Mouse (Mus musculus) ES-E14 (cell line): ENCODE data around the gene Gucy2e. TPM values are rescaled to one million over a fixed set of nuclear protein-coding genes. Genes with fewer than 3 reads are reported as not detected.

Experiments
- DNase-seq: peaks from one replicate; pipeline ENCODE4 v3.0.0-alpha.2; 2013; ENCODE audit warnings: low read depth, low spot score
- H3K27ac ChIP-seq: 2 replicates; pipeline ENCODE4 v1.5.1; 2012; ENCODE audit warnings: low read depth, mild to moderate bottlenecking, low read length, moderate library complexity, mixed read lengths; ENCODE audit not compliant: poor library complexity, insufficient read depth, severe bottlenecking
- H3K36me3 ChIP-seq: 2 replicates; pipeline ENCODE4 v1.6.1; 2012; ENCODE audit warnings: mild to moderate bottlenecking, low read length, moderate library complexity, mixed read lengths; ENCODE audit not compliant: control insufficient read depth, poor library complexity, insufficient read depth, severe bottlenecking
- H3K4me1 ChIP-seq, 2 experiments: fragments of 150-350 bp in 1 of 2; sonication (generic) in 1 of 2; 2 replicates each; pipeline ENCODE4 v1.6.1; 2012; ENCODE audit warnings: low read length in 2 of 2, mild to moderate bottlenecking in 1 of 2, mixed read lengths in 1 of 2; ENCODE audit not compliant: control insufficient read depth in 2 of 2, insufficient read depth in 2 of 2, poor library complexity in 1 of 2
- H3K4me3 ChIP-seq, 2 experiments: fragments of 150-350 bp in 1 of 2; sonication (generic) in 1 of 2; 2 replicates each; pipeline ENCODE4 v1.5.1; 2012; ENCODE audit warnings: low read length in 2 of 2, low read depth in 1 of 2, mild to moderate bottlenecking in 1 of 2, mixed read lengths in 1 of 2; ENCODE audit not compliant: insufficient read depth in 1 of 2, poor library complexity in 1 of 2, severe bottlenecking in 1 of 2
- H3K9ac ChIP-seq: 2 replicates; pipeline ENCODE4 v1.6.1; 2012; ENCODE audit warnings: low read depth, mild to moderate bottlenecking, low read length, mixed read lengths; ENCODE audit not compliant: poor library complexity, insufficient read depth, severe bottlenecking
- H3K9me3 ChIP-seq: fragments of 150-350 bp; sonication (generic); 2 replicates; pipeline ENCODE4 v1.6.1; 2012; ENCODE audit warnings: low read depth, mild to moderate bottlenecking, low read length; ENCODE audit not compliant: control insufficient read depth, insufficient read depth
- CHD2 ChIP-seq: IDR thresholded peaks from 2 replicates; pipeline ENCODE4 v1.6.1; 2014; ENCODE audit warnings: mild to moderate bottlenecking, low read depth, low read length, inconsistent platforms
- HCFC1 ChIP-seq: IDR thresholded peaks from 2 replicates; pipeline ENCODE4 v1.6.1; 2012; ENCODE audit warnings: low read length, inconsistent platforms, borderline replicate concordance; ENCODE audit not compliant: insufficient read depth
- MAFK ChIP-seq: IDR thresholded peaks from 2 replicates; pipeline ENCODE4 v1.6.1; 2014; ENCODE audit warnings: mild to moderate bottlenecking, low read depth, low read length, inconsistent platforms; ENCODE audit not compliant: insufficient read depth
- ZC3H11A ChIP-seq: IDR thresholded peaks from 2 replicates; pipeline ENCODE4 v1.6.1; 2012; ENCODE audit warnings: low read depth, mild to moderate bottlenecking, inconsistent platforms, low read length, borderline replicate concordance
- ZNF384 ChIP-seq: IDR thresholded peaks from 2 replicates; pipeline ENCODE4 v1.6.1; 2012; ENCODE audit warnings: low read depth, low read length, inconsistent platforms
- in situ Hi-C, 2 experiments: fragments of 600-800 bp; cut with MboI; formaldehyde crosslinking; loops; one replicate each; pipeline ENCODE4 v1.15.1; 2025; ENCODE audit warnings: low sequenced_read_pairs in 2 of 2, inconsistent platforms in 1 of 2; ENCODE audit not compliant: unreplicated experiment in 2 of 2
- total RNA-seq: library from RNA; depleted of rRNA; stranded (reverse); fragments of 300-350 nt; gene quantifications from 2 replicates; pipeline ENCODE4 v1.2.3, GENCODE M21; 2012

The Gucy2e gene
- total RNA-seq, 1 experiment, result 0.09 TPM

DNA sequence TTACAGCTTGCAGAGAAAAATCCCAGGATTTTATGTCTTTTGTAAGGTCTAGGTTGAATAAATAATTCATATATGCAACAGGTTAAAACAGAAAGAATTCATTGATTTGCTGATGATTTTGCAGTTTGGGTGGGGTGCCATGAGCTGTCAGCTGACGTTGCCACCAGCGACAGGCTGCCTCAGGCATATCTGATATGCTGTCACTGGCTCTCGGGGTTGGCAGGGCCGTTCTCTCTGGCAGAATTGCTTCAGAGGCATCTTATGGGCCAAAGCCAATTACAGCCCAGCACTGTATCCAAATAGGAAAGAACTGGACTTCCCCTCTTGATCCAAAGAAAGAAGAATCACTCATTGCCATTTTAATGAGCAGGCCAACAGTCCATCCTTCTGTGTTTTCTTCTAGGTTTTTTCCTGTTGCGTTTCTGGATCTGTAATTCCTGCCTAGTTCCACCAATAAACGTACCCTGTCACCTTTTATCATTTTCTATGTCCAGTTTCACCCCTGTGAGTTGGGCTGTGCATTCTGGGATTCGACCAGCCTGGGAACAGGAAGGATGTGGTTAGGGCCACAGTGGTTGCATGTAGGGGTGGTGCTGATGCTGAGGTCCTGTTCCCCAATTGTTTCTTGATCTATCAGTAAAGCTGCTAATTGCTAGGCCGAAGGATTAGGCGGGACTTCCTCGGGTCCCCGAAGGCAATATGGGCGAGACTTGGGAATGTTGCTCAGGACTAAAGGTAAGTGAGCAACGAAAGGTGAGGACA lies 34.2 kb downstream of the Gucy2e start:
- Histone ChIP-seq H3K9ac (no peak overlapping the region), H3K36me3 (no peaks in the 10 kb centered on the region), H3K9me3 (no peaks in the 10 kb centered on the region), H3K27ac (no peak overlapping the region), H3K4me1 (no peaks in the 10 kb centered on the region), H3K4me3 (no peak overlapping the region)
- TF ChIP-seq ZC3H11A, result no peak
- no peak for TF ChIP-seq HCFC1
- DNase-seq, result no peak
- in situ Hi-C loops, result no loop called here

DNA sequence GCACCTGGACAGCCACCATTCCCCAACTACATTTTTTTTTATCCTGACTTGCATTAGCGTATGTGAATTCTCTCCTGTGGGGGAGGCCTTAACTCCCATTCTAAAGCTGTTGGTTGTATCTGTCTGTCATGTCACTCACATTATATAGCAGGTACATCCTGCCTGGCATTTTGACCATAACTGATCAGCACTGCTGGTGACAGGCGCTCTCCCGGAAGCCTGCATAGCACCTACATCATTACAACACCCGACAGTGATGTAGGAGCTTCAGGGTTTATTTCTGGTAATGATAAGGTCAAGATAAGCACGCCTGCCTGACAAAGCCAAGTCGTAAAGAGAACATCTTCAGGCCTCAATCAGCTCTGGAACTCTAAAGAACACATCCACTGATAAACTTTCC lies 36.6 kb downstream of the Gucy2e start:
- no peak overlapping the region for H3K9ac ChIP-seq
- in situ Hi-C loops, result no loop called here
- no peak overlapping the region for H3K27ac ChIP-seq
- no peaks in the 10 kb centered on the region for H3K9me3 ChIP-seq
- TF ChIP-seq MAFK (no peak), ZC3H11A (no peak), ZNF384 (no peak), HCFC1 (no peak), CHD2 (no peak)
- H3K4me1 ChIP-seq, result peaks cover 0 to 4% of the 10 kb centered on the region in 2 experiments; a peak in 1 of 4 replicates
- no peak for DNase-seq
- no peak overlapping the region for H3K4me3 ChIP-seq
- H3K36me3 ChIP-seq, result no peaks in the 10 kb centered on the region

DNA sequence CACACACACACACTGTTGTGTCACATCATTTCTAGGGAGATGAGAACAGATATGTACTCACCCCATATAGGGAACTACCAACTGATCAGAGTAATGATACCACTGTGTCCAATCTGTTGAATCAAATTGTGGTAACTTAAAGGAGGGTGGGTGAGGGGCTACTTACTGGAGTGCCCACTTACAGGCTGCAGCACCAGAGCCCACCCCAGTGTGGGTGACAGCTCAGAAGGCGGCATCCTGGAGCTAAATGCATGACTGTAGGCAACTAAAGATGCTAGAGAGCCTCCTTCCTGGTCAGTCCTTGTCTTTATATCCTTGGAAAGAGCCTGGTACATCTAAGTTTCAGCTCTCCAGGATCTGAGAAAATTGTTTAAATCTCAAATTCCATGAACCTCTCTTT lies 37.6 kb downstream of the Gucy2e start:
- no peak overlapping the region for H3K4me3 ChIP-seq
- DNase-seq, result no peak
- H3K4me1 ChIP-seq, result peaks cover 0 to 4% of the 10 kb centered on the region in 2 experiments; a peak in 1 of 4 replicates
- no peak for TF ChIP-seq HCFC1
- TF ChIP-seq ZC3H11A, result no peak
- TF ChIP-seq CHD2, result no peak
- TF ChIP-seq MAFK, result no peak
- no peak for TF ChIP-seq ZNF384
- H3K9me3 ChIP-seq, result no peaks in the 10 kb centered on the region
- in situ Hi-C loops, result loop anchor here (10.0 kb wide), 1 partner anchor 46 kb away; no protein-coding TSS in a partner anchor
- no peak overlapping the region for H3K9ac ChIP-seq
- no peaks in the 10 kb centered on the region for H3K36me3 ChIP-seq
- H3K27ac ChIP-seq, result no peak overlapping the region

DNA sequence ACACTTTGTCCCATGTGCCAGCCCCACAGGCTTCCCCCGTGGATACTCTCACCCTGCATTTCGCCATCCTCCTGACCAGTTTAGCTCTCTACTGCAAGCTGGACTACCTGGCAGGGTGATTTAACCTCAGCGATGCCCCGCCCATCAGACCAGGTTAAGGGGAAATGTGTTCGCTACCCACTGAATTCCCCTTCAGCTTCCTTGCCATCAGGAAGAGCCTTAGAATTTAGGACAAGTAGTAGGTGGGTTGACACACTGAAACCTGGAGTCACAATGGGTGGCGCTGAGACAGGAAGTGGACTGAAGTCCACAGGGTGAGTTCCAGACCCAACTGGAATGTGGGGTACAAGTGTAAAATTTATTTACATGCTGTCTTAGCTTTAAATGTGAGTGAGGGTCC lies 39.1 kb downstream of the Gucy2e start, which contains the start of gene Alox8:
Gene Alox8 (minus strand): TSS at position 101 of the 400 bp plus-strand sequence.
- H3K27ac ChIP-seq, result no peak within 1 kb of the TSS
- no peak within 1 kb of the TSS for H3K9ac ChIP-seq

More for the DNA sequence above, 39.1 kb downstream of the Gucy2e start, which contains the start of gene Alox8:
- in situ Hi-C loops, result loop anchor here (10.0 kb wide), 1 partner anchor 47 kb away; no protein-coding TSS in a partner anchor
- H3K36me3 ChIP-seq, result no peaks in the 10 kb centered on the region
- peak within 1 kb of the TSS; percentile 31 to 46; a peak in 3 of 4 replicates for H3K4me3 ChIP-seq
- peaks cover 0 to 4% of the 10 kb centered on the region in 2 experiments; a peak in 1 of 4 replicates for H3K4me1 ChIP-seq
- H3K9me3 ChIP-seq, result no peaks in the 10 kb centered on the region
- DNase-seq, result no peak
- TF ChIP-seq HCFC1 (no peak), ZC3H11A (no peak), CHD2 (no peak), MAFK (no peak), ZNF384 (no peak)
